Mouse (Mus musculus) bone marrow, adult 2 months (tissue): ENCODE data around the gene Eaf2.

Experiments used
- CTCF ChIP-seq: fragments of 200-500 bp; IDR thresholded peaks from 2 replicates; pipeline ENCODE4 v1.5.1; 2011; ENCODE audit warnings: low read length, control low read depth; ENCODE audit not compliant: control insufficient read depth, insufficient read depth
- POLR2A ChIP-seq: fragments of 200-500 bp; IDR thresholded peaks from 2 replicates; pipeline ENCODE4 v1.6.1; 2011; ENCODE audit warnings: low read depth, mild to moderate bottlenecking, control low read depth, low read length, borderline replicate concordance; ENCODE audit not compliant: control insufficient read depth

GRCm38 (mm10) chr16:36790166-36790565 lies 84.6 kb downstream of the Eaf2 start:
- TF ChIP-seq CTCF: no peak
- no peak for TF ChIP-seq POLR2A
